Mouse (Mus musculus): ENCODE data around the gene Eif3f.

Eif3f gene

DNA sequence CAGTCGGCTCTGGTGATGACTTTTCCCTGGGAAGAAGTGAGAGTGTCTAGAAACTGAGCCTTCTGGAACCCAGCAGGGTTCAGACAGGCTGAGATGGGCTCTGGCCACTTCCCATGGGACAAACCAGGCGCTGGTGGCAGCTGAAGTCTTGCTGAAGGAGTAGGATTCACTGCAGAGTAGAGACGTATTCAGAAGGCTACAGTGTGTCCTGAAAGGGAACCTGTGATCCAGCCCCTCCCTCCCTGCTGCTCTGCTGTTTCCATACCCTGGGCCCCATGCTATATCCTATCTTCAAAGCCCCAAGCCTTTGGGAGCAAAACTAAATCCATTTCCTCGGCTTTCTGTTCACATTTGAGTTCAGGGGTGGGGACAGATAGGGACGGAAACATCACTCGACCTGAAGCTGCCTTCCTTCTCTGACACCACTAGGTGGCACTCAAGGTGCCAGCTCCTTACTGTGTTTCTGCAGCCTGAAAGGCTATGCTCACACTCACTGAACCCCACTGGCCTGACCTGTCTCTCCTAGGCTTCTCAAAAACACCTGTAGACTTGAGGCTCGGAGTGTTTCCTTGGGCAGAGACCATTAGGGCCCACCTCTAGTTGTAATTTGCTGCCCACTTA lies 32.6 kb downstream of the Eif3f start:
- peak; percentile 41 for DNase-seq (ENCODE audit: extremely low spot score, low spot score)

- DNase-seq (ENCODE audit: extremely low spot score, low spot score): no peak
Measured at GRCm38 (mm10) chr7:108968201-108968600, 34.0 kb downstream of the Eif3f start.

DNA sequence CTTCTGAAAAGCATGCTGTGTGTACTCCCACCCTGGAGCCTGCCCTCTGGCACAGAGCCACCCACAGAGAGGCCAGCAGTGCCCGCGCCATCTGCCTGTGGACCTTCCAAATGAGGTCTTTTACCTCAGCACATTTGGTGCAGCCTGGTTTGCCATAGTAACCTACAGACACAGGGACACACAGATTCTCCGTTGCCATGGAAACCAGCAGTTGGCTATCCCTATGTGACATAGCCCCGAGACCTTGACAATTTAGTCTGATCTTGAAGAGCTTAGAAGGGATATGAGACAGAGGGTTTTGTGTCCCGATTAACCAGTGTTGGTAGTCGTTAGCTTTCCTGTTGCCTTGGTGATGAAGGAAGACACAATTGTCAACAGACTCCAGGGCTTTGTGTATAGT lies 38.1 kb downstream of the Eif3f start:
- peak; percentile 23 for DNase-seq (ENCODE audit: extremely low spot score, low spot score)

- DNase-seq (ENCODE audit: extremely low spot score, low spot score): no peak
Measured at GRCm38 (mm10) chr7:108985934-108986708, 51.9 kb downstream of the Eif3f start.

DNA sequence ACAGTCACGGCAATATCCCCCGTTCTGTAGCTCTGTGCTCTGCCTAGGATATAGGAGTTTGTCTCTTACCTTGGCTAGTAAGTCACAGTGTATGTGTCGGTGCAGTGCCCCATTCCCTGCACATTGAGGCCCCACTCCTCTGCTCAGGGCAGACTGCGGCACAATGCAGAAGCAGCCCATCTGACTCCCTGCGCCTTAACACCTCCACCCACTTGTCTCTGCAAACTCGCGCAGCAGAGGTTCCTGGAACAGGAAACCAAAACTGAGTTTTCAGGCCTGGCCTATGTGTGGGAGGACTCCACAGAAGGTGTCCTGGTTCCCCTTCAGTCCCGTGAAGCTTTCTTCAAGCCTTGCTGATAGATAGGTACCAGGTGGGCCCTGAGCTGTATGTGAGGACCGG lies 57.0 kb downstream of the Eif3f start:
- no peak for DNase-seq (ENCODE audit: extremely low spot score, low spot score)

Measured in neural tube, embryonic 10.5 days (tissue).